Mouse (Mus musculus) left cerebral cortex, adult 11 months (tissue): ENCODE results near the gene Gdpd4.
A peak's percentile ranks its signal among the peaks of the same experiment; 100 is the strongest.

Experiments
- DNase-seq: peaks from one replicate; pipeline ENCODE4 v3.0.0; 2022; ENCODE audit warnings: low spot score

Gene Gdpd4

GRCm38 (mm10) chr7:97919742-97920141 is at the start of gene Gdpd4:
Gene Gdpd4 (plus strand): TSS chr7:97919955.
- DNase-seq, result no peak

DNA sequence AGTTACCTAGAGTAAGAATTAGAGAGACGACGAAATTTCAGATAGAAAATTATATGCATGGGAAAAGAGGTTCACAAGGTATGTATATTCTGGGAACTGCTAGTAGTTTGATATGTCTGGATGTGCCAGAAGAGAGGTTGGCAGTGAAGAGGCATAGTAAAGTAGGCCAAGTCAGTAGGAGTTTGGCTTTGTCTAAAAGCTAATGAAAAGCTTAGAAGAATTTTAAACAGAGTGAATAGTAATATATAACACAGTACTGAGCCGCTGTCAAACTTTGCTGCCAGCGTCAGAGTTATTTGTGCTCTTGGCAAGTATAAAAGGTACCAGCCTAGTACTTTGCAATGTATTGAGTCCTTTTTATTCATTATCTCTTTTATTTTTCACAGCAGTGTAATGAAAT is 47.4 kb upstream of the Gdpd4 start:
- peak; percentile 22 for DNase-seq

- DNase-seq, result no peak
Measured at GRCm38 (mm10) chr7:97873317-97873716, 46.4 kb upstream of the Gdpd4 start.

DNA sequence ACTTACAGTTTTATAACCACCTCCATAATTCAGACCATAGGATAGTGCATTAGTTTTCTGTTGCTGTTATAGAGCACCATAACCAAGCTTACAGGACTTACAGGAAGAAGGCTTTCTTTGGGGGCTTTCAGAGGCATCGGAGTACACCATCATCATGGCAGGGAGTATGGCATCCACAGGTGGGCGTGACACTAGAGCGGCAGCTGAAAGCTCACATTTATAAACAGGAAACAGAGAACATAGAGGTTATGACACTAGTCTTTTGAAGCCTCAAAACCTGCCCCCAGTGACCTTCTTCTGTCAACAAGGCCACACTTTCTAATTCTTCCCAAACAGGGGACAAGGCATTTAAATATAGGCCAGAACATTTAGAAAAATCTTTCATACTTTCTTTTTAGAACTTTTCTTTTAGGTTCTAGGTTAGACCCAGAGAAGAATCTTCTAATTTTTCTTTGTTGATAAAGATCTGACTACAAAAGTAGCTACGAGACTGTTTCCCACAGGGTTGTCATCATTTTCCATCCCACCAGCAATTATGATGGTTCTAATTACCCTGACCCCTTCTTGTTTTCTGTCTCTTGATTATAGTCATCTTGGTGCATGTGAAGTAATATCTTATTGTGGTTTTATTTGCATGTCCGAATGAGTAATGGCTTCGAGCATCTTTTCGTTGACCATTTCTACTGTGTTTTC is 41.8 kb upstream of the Gdpd4 start:
- DNase-seq, result no peak

- DNase-seq, result peak; percentile 7
Measured at GRCm38 (mm10) chr7:97911646-97912045, 8.1 kb upstream of the Gdpd4 start.

DNA sequence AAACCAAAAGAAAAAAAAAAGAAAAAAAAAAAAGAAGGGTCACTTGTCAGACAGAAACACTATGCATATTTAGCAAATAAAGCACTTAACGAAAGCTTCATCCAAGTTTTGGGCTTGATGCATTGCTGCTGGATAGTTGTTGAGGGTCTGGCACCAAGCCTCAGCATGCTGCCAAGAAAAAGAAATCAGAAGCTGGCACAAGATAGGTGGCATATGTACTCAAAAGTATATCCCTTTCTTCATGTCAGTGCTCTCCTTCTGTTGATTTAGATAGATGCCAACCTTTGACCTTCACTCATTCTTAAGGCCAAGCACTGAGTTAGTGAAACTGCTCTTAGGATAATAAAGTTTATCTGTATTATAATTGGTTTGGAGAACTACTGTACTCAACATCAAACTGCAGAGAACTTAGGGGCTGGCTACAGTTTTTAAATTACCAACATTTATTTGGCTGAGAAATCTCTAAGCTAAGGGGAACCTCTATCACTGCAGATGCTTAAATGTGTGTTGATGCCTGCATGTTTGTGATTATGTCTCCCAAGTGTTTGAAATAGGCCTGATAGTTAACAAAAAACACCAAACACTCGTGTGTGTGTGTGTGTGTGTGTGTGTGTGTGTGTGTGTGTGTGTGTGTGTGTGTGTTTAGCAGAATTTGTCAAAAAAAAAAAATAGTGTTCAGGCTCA is 4.8 kb upstream of the Gdpd4 start:
- DNase-seq, result no peak

- no peak for DNase-seq
Measured at GRCm38 (mm10) chr7:97925819-97926218, 6.1 kb downstream of the Gdpd4 start.

GRCm38 (mm10) chr7:97926978-97927377 is 7.2 kb downstream of the Gdpd4 start:
- DNase-seq, result no peak

GRCm38 (mm10) chr7:97944485-97944884 is 24.7 kb downstream of the Gdpd4 start:
- no peak for DNase-seq

- no peak for DNase-seq
Measured at GRCm38 (mm10) chr7:97972486-97972885, 52.7 kb downstream of the Gdpd4 start.

- DNase-seq, result peak; percentile 47
Measured at GRCm38 (mm10) chr7:97977463-97977862, 57.7 kb downstream of the Gdpd4 start.

DNA sequence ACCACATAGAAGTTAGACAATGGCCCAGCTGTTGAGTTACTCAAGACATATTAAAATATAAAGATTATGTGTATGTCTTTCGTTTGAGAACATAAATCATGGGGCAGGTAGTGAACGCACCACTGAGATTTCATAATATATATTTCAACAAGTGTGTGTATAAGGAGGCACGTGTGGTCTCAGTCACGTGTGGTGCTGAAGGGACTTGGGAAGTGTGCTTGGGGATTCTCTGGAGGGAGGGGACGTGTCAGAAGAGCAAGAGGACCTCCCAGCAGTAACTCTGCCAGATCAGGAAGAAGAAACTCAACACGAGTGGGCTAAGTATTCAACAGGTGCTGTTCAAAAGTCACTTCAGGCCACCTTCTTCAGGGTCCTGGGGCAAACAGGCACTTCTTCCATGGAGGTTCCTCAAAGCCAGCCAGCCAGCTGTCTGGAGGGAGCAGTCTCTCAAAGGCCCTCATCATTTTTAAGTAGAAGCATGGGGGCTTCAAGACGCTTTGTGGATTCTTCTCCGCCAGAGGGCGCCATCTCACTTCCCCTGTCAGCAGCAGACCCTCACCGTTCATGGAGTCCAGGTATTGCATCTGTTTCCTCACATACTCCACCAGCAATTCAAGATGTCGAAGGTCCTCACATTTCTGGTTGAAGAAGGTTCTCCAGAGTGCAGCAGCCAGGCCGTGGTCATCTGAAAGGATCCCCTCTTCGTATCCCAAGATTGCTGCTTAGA is 64.5 kb downstream of the Gdpd4 start:
- DNase-seq, result no peak

GRCm38 (mm10) chr7:98002617-98003016 is 82.9 kb downstream of the Gdpd4 start:
- no peak for DNase-seq

GRCm38 (mm10) chr7:98048101-98048824 is 128.5 kb downstream of the Gdpd4 start:
- DNase-seq, result no peak

DNA sequence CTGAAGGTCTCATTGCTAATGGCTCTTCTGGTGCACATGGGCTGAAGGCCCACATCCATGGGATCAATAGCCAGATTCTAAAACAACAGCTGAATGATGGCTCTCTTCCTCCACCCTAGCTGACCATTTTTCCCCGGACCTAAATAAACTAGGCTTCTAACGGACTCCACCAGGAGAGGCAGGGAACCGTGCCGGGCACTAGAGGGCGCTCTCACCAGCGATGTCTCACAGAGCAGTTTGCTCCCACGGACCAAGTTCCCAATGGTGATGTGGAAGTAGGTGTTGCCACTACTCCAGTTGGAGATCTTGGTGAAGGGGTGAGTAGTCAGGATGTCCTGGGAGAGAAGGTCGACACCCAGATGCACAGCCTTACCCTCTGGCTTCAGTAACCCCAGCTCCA is 132.2 kb downstream of the Gdpd4 start:
- peak; percentile 4 for DNase-seq

DNA sequence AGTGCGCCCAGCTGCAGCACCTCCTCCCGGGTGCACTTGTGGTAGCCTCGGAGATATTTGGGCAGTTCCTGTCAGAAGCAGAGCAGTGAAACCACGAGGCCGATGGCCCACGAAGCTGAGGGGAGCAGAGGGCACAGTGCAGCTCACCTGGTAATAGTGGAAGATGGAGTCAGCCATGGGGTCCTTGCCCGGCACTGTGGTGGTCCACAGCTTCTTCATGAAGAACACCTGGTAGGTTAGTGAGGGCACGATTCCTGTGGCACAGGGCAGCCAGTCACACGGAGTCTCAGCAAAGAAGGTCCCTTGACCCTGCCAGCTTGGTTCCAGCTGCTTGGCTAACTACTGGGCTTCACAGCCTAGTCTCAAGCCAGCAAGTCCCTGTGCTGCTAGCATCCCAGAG is 134.7 kb downstream of the Gdpd4 start:
- no peak for DNase-seq

DNA sequence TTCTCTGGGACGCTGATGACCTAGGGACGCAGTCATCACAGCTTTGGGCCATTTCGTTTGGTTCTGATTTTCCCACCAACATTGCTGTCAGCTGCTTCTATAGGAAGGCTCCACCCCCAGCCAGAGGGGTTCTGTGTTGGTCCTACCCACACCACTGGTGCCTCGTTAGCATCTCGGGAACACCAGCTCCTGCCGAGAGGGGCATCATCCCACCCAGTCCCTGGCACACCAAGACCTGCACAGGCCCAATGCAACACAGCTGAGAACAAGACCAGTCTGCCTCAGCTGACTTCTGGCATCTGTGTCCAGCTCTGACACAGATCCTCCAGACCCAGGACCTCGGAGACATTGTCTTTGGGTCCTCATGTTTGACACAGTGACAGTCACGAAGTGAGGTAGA is 135.2 kb downstream of the Gdpd4 start:
- no peak for DNase-seq

DNA sequence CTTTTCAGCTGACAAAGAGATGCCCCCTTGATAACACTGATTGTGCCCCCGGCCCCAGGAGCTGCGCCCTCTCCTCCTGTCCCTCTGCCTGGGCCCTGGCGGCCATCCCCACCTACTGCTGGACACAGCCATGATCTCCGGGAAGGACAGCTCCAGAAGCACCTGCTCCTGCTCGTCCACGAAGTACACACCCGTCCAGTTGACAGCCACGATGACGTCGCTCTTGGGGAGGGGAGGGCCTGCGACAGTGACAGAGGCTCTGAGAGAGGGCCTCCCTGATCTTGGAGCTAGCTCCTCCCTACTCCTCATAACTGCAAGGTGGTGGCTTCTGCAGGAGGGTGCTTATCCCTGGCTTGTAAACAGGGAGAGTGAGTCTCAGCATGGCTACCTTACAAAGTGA is 146.5 kb downstream of the Gdpd4 start:
- no peak for DNase-seq

- peak; percentile 45 for DNase-seq
Measured at GRCm38 (mm10) chr7:98071620-98072019, 151.9 kb downstream of the Gdpd4 start.

GRCm38 (mm10) chr7:98077453-98077852 is 157.7 kb downstream of the Gdpd4 start:
- DNase-seq, result no peak

GRCm38 (mm10) chr7:98082376-98082775 is 162.6 kb downstream of the Gdpd4 start:
- no peak for DNase-seq

- DNase-seq, result no peak
Measured at GRCm38 (mm10) chr7:98084541-98085293, 165.0 kb downstream of the Gdpd4 start.
